In the genomic region with DNA sequence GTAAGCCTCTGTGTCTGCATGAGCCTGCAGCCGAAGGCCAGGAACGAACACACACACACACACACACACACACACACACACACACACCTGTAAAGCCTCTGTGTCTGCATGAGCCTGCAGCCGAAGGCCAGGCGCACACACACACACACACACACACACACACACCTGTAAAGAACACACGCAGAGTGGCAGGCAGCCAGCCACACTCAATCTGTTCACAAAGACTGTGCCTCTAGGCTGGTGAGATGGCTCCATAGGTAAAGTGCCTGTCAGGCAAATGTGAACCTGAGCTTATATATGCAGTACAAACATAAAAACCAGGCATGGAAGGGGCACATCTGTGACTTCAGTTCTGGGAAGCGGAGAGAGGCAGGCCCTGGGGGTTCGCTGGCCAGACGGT, we compare ENCODE assay signal across 16 mouse cellular contexts. TPM values are rescaled to one million over a fixed set of nuclear protein-coding genes. Genes with fewer than 3 reads are reported as not detected.
DNase-seq lines count a peak whose midpoint lies in the region; ATAC-seq and TF ChIP-seq lines count a peak whose summit lies in the region.
"Had no signal": no experiment of that assay in that cellular context is flagged by ENCODE, and none has a peak within 500 bp of the region (broad histone marks: within the 10 kb centered on the region; RNA-seq: fewer than 3 reads in every experiment).

No protein-coding gene starts in this region.

- 79% methylated on average over 8 of the region's 8 CpGs for WGBS in limb, embryonic 12.5 days
- 89% methylated on average over 8 of the region's 8 CpGs for WGBS in limb, embryonic 10.5 days
- 24% methylated on average over 8 of the region's 8 CpGs for WGBS in cerebellum, adult 2 months
- WGBS in midbrain, postnatal 0 days: 61% methylated on average over 8 of the region's 8 CpGs

- no peak for TF ChIP-seq CTCF in cerebellum, adult 2 months (IDR thresholded peaks at IDR 0.05; ENCODE audit: borderline replicate concordance, insufficient read depth, low read depth, low read length)
- TF ChIP-seq CTCF in midbrain, postnatal 0 days (IDR thresholded peaks at IDR 0.05): no peak

- H3K9me3 ChIP-seq in limb, embryonic 12.5 days: no peaks in the 10 kb centered on the region
- H3K9me3 ChIP-seq in limb, embryonic 10.5 days (replicated peaks): no peaks in the 10 kb centered on the region
- H3K9me3 ChIP-seq in midbrain, postnatal 0 days (ENCODE audit: low read length): no peaks in the 10 kb centered on the region

- H3K27ac ChIP-seq in limb, embryonic 12.5 days: peak overlapping the region; percentile 14; the same call in 1 of the 2 replicates
- H3K27ac ChIP-seq in limb, embryonic 10.5 days: no peak overlapping the region
- peak overlapping the region; percentile 73 for H3K27ac ChIP-seq in cerebellum, adult 2 months (ENCODE audit: insufficient read depth, low read length)
- no peak overlapping the region for H3K27ac ChIP-seq in midbrain, postnatal 0 days (ENCODE audit: low read depth, low read length)
- H3K27ac ChIP-seq: liver, embryonic 14.5 days had no signal

- H3K4me2 ChIP-seq in limb, embryonic 12.5 days: no peak overlapping the region
- H3K4me2 ChIP-seq in midbrain, postnatal 0 days (ENCODE audit: low read depth, low read length, poor library complexity, severe bottlenecking): no peak overlapping the region

- ATAC-seq in limb, embryonic 12.5 days (ENCODE audit: insufficient number of reproducible peaks, insufficient read depth, low FRiP score, low TSS enrichment, low read depth): no peak
- no peak for ATAC-seq in midbrain, postnatal 0 days (ENCODE audit: low FRiP score)
- ATAC-seq: CD4-positive, CD25-positive, alpha-beta regulatory T cell, adult 4 months; intestine, embryonic 16.5 days had no signal

- DNase-seq in limb, embryonic 10.5 days (ENCODE audit: low spot score): no peak
- DNase-seq in cerebellum, adult 2 months: peak; percentile 60 to 71
- DNase-seq in cerebellum, postnatal 14 days: peak; percentile 72 to 80
- DNase-seq in midbrain, postnatal 0 days (ENCODE audit: low spot score): peak; percentile 54
- DNase-seq in frontal cortex, postnatal 10 days (ENCODE audit: low spot score in 2 of 2): no peak
- no peak for DNase-seq in left cerebral cortex, adult 8-10 months (ENCODE audit: low spot score in 2 of 2)
- DNase-seq: adrenal gland, postnatal 36 days; heart, postnatal 10 days; kidney, postnatal 14 days; lung, postnatal 14 days; right cerebral cortex, postnatal 14 days had no signal

- TF ChIP-seq POLR2A in cerebellum, adult 2 months (IDR thresholded peaks at IDR 0.05; ENCODE audit: borderline replicate concordance, insufficient read depth, low read length): no peak

- no peaks in the 10 kb centered on the region for H3K27me3 ChIP-seq in limb, embryonic 12.5 days
- no peaks in the 10 kb centered on the region for H3K27me3 ChIP-seq in limb, embryonic 10.5 days (ENCODE audit: low read depth, poor library complexity, severe bottlenecking)
- H3K27me3 ChIP-seq in cerebellum, adult 2 months (ENCODE audit: control insufficient read depth, insufficient read depth, low read length): no peaks in the 10 kb centered on the region
- H3K27me3 ChIP-seq in midbrain, postnatal 0 days (ENCODE audit: insufficient read depth, low read length): no peaks in the 10 kb centered on the region

- H3K4me1 ChIP-seq in limb, embryonic 12.5 days (replicated peaks): peaks cover 58% of the 10 kb centered on the region
- peaks cover 45% of the 10 kb centered on the region for H3K4me1 ChIP-seq in limb, embryonic 10.5 days
- peaks cover 41% of the 10 kb centered on the region for H3K4me1 ChIP-seq in cerebellum, adult 2 months (ENCODE audit: control insufficient read depth, insufficient read depth, low read length)
- H3K4me1 ChIP-seq in midbrain, postnatal 0 days (ENCODE audit: insufficient read depth, low read length): peaks cover 15% of the 10 kb centered on the region

- H3K36me3 ChIP-seq in limb, embryonic 12.5 days: peaks cover 6% of the 10 kb centered on the region; the same call in 1 of the 2 replicates
- H3K36me3 ChIP-seq in limb, embryonic 10.5 days: peaks cover 7% of the 10 kb centered on the region; the same call in 1 of the 2 replicates
- no peaks in the 10 kb centered on the region for H3K36me3 ChIP-seq in midbrain, postnatal 0 days (ENCODE audit: insufficient read depth, low read length)

- H3K4me3 ChIP-seq in limb, embryonic 12.5 days (replicated peaks): no peak overlapping the region
- H3K4me3 ChIP-seq in limb, embryonic 10.5 days: no peak overlapping the region
- no peak overlapping the region for H3K4me3 ChIP-seq in cerebellum, adult 2 months (replicated peaks; ENCODE audit: insufficient read depth, low read depth, low read length)
- no peak overlapping the region for H3K4me3 ChIP-seq in midbrain, postnatal 0 days (ENCODE audit: low read depth, low read length)
- H3K4me3 ChIP-seq: erythroblast, embryonic 14.5 days had no signal

- H3K9ac ChIP-seq in limb, embryonic 12.5 days (replicated peaks): no peak overlapping the region
- H3K9ac ChIP-seq in midbrain, postnatal 0 days (replicated peaks; ENCODE audit: low read length, poor library complexity, severe bottlenecking): no peak overlapping the region
- H3K9ac ChIP-seq: liver, embryonic 14.5 days had no signal

RNA-seq across cellular contexts. Expression of a gene that starts 20.1 kb away (rescaled TPM):
- 9.9 and 10.5 TPM in 2 replicates for polyA plus RNA-seq in limb, embryonic 12.5 days (2016; fragmentation: Nextera tagmentation; extraction: Ambion mirVana)
- polyA plus RNA-seq in limb, embryonic 10.5 days (2016; fragmentation: Nextera tagmentation; extraction: Ambion mirVana): 6.6 and 8.2 TPM in 2 replicates
- 25.9 and 29.1 TPM in 2 replicates for polyA plus RNA-seq in cerebellum, adult 2 months (2012; rRNA removed)
- total RNA-seq in midbrain, postnatal 0 days (2014; rRNA removed): 26.0 and 26.4 TPM in 2 replicates
- polyA plus RNA-seq in midbrain, postnatal 0 days (2015; fragmentation: Nextera tagmentation; extraction: Ambion mirVana): 4.5 and 5.1 TPM in 2 replicates
- total RNA-seq in left cerebral cortex, adult 8-10 months (2022): 10 to 100 TPM; 33.9 to 36.4 (median 34.3) TPM

Comparison
In these comparisons a context has a peak if more than half of its experiments do, and no peak if none do; other contexts are left out.
1. H3K27ac ChIP-seq: peak in limb, embryonic 12.5 days (single experiment) and cerebellum, adult 2 months (single experiment); none in limb, embryonic 10.5 days (single experiment) and midbrain, postnatal 0 days (single experiment).
2. DNase-seq: peak in cerebellum, adult 2 months (2 of 2), cerebellum, postnatal 14 days (2 of 2) and midbrain, postnatal 0 days (single experiment); none in limb, embryonic 10.5 days (single experiment), frontal cortex, postnatal 10 days (0 of 2) and left cerebral cortex, adult 8-10 months (0 of 2).